Mouse (Mus musculus): ENCODE results near the gene B830017H08Rik. TPM values are rescaled to one million over a fixed set of nuclear protein-coding genes. Genes with fewer than 3 reads are reported as not detected.

The B830017H08Rik gene
- total RNA-seq, 2 experiments from 2014 or later, result not detected

GRCm38 (mm10) chr16:17807192-17808009 lies 25.5 kb upstream of the B830017H08Rik start:
- peak; percentile 83 for DNase-seq
- intact Hi-C loops (cut with DNase I), result no loop called here

GRCm38 (mm10) chr16:17809125-17809524 lies 23.8 kb upstream of the B830017H08Rik start:
- intact Hi-C loops (cut with DNase I), result no loop called here
- DNase-seq, result no peak

DNA sequence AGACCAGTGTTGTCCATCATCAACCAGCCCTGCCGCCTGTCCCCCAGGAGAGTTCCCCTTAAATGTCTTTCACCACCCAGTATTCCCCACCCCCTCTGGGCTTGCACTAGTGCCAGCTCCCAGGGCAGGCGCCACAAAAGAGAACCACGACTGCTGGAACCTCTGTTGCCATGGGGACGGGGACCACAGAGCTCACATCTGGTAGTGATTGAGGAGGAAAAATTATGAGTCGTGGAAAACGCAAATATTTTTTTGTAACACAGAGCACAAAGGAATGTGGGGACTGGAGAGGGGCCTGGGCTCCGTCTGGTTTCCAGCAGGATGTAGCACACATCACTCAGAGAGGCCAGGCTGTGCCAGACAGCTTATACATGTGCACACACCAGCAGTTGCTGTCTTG lies 23.2 kb upstream of the B830017H08Rik start:
- DNase-seq, result peak; percentile 62 to 80
- intact Hi-C loops (cut with DNase I), result no loop called here

- intact Hi-C loops (cut with DNase I), result loop anchor here (2.0 kb wide), 1 partner anchor 67 kb away; no protein-coding TSS in a partner anchor
- DNase-seq, result no peak
Observed at GRCm38 (mm10) chr16:17812120-17812519, 20.8 kb upstream of the B830017H08Rik start.

GRCm38 (mm10) chr16:17813173-17813572 lies 19.7 kb upstream of the B830017H08Rik start:
- no peak for DNase-seq
- intact Hi-C loops (cut with DNase I), result loop anchor here (2.0 kb wide), 1 partner anchor 68 kb away; no protein-coding TSS in a partner anchor

DNA sequence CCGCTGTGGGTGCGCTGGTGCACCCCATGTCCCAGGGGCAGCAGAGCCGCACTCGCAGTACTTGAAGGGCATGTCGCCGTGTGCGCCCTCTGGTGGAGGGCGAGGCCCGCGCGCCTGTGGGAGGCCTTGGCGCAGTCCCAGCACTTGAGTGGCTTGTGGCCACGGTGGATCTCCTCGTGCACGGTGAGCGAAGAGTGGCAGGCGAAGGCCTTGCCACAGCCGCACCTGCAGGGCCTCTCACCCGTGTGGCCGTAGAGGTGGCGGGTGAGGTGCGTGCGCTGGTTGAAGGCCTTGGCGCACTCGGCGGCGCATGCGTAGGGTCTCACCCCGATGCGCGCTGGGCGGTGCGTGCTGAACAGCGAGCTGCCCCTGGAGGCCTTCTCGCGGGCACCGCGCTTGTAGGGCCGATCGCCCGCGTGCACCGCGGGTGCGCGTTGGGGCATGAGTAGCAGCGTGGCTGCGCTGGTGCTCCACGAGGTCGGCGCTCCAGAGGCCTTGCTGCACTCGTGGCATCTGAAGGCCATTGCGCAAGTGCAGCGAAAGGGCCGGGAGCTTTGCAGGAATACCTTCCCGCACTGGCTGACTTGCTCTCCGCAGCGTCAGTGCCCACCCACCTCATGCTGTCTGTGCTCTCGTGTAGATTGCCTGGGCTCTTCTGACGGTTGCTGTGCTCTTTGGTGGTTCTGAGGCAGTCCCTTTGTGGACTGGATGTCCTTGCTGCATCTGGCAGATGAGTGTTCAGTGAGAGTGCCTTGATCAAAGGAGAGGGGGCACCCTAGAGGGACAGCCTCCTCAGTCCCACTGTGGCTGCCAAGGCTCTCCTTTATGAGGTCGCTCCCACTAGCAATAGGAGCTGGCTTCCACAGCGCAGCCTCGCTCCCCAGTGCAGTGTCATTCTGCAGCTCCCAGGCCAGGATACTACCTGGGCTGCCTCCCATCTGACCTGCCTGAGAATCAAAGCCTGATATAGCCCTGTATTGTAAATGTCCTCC lies 17.2 kb upstream of the B830017H08Rik start:
- DNase-seq, result peak; percentile 44 to 67
- intact Hi-C loops (cut with DNase I), result no loop called here

DNA sequence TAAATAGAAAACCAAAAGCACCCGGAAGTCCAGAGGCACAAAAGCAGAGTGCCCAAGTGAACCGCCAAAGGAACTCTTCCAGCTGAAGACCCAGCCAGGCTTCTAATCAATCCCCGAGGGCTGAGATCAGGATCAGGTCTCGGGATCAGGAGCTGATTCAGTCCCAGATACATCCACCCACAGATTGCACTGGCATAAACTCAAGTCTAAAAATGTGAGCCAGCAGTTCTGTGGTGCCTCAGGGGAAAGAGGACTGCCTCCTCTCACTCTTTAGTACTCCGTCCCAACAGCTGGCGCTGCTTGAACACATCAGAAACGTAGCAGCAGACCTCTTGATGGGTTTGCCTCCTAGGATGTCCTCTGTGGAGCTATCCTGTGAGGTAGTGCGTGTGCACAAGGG lies 16.4 kb upstream of the B830017H08Rik start:
- intact Hi-C loops (cut with DNase I), result no loop called here
- no peak for DNase-seq

- intact Hi-C loops (cut with DNase I), result no loop called here
- no peak for DNase-seq
Observed at GRCm38 (mm10) chr16:17826500-17826899, 6.4 kb upstream of the B830017H08Rik start.

GRCm38 (mm10) chr16:17828229-17828628 lies 4.7 kb upstream of the B830017H08Rik start:
- DNase-seq, result no peak
- intact Hi-C loops (cut with DNase I), result no loop called here

GRCm38 (mm10) chr16:17828867-17829266 lies 4.1 kb upstream of the B830017H08Rik start:
- DNase-seq, result no peak
- intact Hi-C loops (cut with DNase I), result no loop called here

DNA sequence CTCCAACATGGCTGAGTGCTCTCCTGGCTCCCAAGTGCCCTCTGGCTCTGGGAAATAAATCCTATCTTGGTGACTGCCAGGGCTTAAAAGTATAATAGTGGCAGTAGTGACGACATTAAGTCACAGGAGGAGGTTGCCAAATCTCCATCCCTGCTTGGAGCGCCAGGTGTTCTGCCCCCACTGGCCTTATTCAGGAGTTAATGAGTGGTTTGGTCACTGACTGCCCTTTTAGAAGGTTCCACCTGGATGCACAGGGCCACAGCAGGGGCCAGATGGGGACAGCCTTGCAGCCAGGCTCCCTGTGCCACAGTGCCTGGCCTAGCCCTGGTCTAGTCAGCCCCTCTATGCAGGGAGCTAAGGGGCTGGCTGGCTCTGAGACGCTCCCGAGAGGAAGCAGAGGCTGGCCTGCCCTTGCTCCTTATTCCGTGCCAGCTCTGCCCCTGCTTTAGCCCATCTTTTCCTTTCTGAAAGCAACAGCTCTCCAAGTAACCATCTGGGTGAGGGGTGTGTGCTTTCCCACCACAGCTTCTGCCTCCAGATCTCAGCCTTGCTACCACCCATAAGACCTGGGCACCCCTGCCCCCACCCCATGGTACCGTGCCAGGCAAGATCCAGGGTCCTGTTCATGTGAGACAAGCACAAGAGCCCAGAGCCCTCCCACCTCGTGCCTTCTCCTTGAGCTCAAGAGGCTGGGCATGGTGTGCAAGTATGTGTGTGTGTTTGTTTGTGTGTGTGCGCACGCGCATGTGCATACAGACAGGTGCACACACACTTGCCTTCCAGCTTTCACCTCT lies 2.3 kb upstream of the B830017H08Rik start:
- no peak for DNase-seq
- intact Hi-C loops (cut with DNase I), result no loop called here

DNA sequence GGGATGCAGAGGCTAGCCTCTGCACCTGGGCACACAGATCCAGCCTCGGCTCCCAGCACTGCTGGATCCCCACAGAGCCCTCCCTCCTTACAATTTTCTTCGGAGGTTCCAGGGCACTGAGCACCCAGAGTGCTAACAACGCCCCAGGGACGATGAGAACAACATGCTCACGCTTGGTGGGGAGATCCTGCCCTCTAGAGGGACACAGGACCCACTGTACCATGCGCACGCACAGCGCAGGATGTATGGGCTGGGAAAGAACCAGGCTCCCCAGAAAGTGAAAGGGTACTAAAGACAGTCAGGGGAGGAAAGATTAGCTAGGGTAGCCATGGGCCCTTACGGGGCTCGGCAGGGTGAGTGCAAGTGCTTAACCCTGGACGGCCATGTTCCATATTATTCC lies 1.1 kb upstream of the B830017H08Rik start:
- intact Hi-C loops (cut with DNase I), result no loop called here
- DNase-seq, result no peak

DNA sequence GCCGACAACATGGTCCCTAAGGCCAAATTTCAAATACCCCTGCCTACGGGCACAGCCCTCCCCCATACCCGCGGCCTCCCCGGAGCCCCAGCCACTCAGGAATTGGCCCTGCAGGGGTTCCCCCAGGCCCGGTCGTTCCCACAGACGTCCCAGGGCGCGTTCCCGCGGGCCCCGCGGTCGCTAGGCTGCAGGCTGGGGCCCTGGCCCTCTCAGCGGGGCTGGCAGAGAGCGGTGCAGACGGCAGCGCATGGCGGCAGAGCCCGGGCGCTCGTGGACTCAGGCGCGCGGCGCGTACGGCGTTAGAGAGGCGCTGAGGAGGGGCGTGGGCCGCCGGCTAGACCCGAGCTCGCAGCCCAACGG lies 380 bp downstream of the B830017H08Rik start:
- intact Hi-C loops (cut with DNase I), result no loop called here

GRCm38 (mm10) chr16:17833681-17834399 lies 919 bp downstream of the B830017H08Rik start:
- DNase-seq, result no peak
- intact Hi-C loops (cut with DNase I), result no loop called here

More for the DNA sequence above, 380 bp downstream of the B830017H08Rik start:
- no peak for DNase-seq

DNA sequence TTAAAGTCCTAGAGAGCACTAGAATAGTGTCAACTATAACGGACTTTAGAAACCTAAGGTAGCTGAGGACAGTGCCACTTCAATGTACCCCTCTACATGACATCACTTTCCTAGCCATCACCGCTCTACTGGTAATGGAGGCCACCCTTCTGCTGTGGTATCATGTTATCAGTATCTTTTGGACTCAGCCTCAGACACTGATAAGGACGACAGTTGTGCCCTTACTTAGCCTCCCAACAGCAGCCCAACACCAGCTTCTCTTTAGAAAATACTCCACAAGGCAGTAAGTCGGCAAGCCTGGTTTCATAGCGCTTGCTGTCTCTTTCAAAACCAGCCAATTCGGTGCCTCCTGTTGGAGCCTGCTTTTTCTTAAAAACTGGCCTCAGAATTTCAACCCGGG lies 1.6 kb downstream of the B830017H08Rik start:
- intact Hi-C loops (cut with DNase I), result no loop called here
- DNase-seq, result no peak

DNA sequence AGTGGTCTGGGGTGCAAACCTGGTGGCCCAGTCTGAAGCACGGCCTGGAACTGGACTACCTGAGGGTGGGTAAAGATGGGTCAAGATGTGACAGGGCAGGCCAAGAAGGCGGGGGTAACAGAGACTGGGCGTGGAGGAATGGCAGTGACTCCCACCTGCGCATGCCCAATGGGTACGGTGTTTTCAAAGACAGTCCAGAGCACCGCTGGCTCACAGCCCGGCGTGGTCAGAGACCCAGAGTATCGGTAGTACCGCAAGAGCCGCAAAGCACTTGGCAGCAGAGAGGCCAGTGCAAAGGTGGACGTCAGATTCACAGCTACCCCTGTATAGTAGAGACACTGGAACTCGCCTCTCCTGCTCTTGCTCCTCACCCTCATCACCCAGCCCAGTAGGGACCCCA lies 2.6 kb downstream of the B830017H08Rik start:
- intact Hi-C loops (cut with DNase I), result no loop called here
- no peak for DNase-seq

DNA sequence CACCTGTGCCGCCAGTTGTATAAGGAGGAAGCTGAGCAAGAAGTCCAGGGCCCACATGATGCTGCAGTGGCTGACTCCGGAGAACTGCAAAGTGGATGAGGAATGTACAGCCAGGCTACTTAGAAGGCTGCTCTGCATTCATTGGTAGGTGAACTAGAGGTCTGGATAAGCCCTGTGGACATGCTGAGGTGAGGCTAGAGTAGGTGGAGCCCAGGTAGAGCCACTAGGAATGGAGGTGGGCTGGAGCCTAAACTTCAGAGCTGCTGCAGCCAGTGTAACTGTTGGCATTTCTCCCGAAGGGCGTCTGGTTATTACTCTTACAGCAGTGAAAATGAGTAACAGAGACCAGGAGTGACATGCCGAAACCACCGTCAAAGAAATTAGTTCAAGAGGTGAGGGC lies 5.1 kb downstream of the B830017H08Rik start, which contains the start of gene Car15:
Gene Car15 (minus strand): TSS at position 314 of the 400 bp plus-strand sequence.
- DNase-seq, result no peak
- intact Hi-C loops (cut with DNase I), result no loop called here

DNA sequence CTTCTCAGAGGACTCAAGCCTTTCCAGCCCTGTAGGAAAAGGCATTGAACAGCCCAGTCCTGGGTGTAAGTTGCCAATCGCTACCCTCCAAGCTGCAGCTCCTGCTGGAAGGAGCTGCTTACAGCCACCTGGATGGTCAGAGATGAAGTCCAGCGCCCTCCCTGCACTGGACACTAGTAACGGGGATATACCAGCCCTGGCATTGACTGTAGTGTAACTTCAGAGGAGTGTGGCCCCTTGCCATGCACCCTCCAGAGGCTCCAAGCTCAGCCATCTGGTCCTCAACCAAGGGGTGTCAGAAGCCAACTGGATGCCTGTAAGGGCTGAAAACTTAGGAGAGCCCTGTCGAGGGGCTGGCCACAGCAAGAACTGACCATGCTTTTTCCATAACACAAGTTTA lies 7.1 kb downstream of the B830017H08Rik start:
- intact Hi-C loops (cut with DNase I), result no loop called here
- peak; percentile 35 to 39 for DNase-seq

DNA sequence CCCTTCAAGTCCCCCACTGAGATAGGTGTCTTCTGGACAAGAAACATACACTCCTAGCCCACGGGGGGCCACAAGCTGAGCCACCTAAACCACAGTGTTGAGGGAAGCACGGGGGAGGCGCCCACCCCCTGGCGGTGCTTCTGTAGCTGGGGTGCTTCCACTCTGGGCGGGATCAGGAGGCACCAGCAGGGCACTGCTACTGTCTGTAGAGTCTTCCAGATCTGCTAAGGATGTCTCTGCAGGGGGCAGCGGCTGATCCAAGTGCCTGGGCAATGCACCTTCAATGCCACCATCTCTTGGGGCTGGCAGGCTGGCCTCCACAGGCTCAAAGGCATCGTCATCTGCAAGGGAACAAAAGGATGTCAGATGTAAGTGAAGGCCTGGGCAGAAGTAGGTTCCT lies 9.5 kb downstream of the B830017H08Rik start:
- DNase-seq, result no peak
- intact Hi-C loops (cut with DNase I), result no loop called here
